Mouse (Mus musculus) CD4-positive, CD25-positive, alpha-beta regulatory T cell, adult 4 months (primary cell): ENCODE results near the gene Nsg1. TPM values are rescaled to one million over a fixed set of nuclear protein-coding genes. Genes with fewer than 3 reads are reported as not detected.

ENCODE experiments used
- polyA plus RNA-seq, 2 experiments: library from polyadenylated mRNA; unstranded; fragments of 100-300 nt; shearing (Covaris generic); gene quantifications; one replicate each; pipeline ENCODE4 v1.2.1; 2017

Gene Nsg1
- polyA plus RNA-seq, 2 experiments from 2014 or later: 0.52 TPM; not detected in 1

Other genes starting within 250 kb of the Nsg1 start
- gene Stx18, start 121.2 kb downstream of the Nsg1 start, polyA plus RNA-seq: 10 to 100 TPM; 21.9 to 22.1 TPM
- gene Zbtb49, start 60.5 kb upstream of the Nsg1 start, polyA plus RNA-seq: 10 to 100 TPM; 12.3 to 28.2 TPM
- gene Lyar, start 60.6 kb upstream of the Nsg1 start, polyA plus RNA-seq: 10 to 100 TPM; 29.2 to 41.5 TPM
- 10 to 100 TPM; 88.0 to 91.9 TPM for gene Tmem128, start 100.3 kb upstream of the Nsg1 start, polyA plus RNA-seq
- not detected for gene Otop1, start 116.1 kb upstream of the Nsg1 start, polyA plus RNA-seq
- under 1 TPM in 1 of 2 experiments, not detected in 1; 0.09 TPM for gene Drd5, start 159.5 kb upstream of the Nsg1 start, polyA plus RNA-seq